Mouse (Mus musculus) limb, embryonic 14.5 days (tissue): Measurements from ENCODE around the gene Eef1g. TPM values are rescaled to one million over a fixed set of nuclear protein-coding genes. Genes with fewer than 3 reads are reported as not detected.
"Not testable (repeated sequence)": the region's sequence is repeated elsewhere in the genome, so short reads cannot be mapped to it uniquely, and the experiment has no call there.

Source experiments
- ATAC-seq: fragments of 200-750 bp; cut with Nextera tagmentation; 2 replicates; pipeline ENCODE4 v1.8.0; 2017; ENCODE audit warnings: low read depth, moderate number of reproducible peaks, moderate TSS enrichment; ENCODE audit not compliant: low FRiP score
- DNase-seq: peaks from one replicate; pipeline ENCODE4 v3.0.0-alpha.2; 2015; ENCODE audit warnings: low spot score
- H3K27ac ChIP-seq: fragments of 300-500 bp; sonication (generic); replicated peaks from 2 replicates; pipeline ENCODE4 v1.5.1; 2014; ENCODE audit warnings: low read depth, mild to moderate bottlenecking, low read length, moderate library complexity, mixed read lengths
- H3K27me3 ChIP-seq: fragments of 300-500 bp; sonication (generic); 2 replicates; pipeline ENCODE4 v1.6.1; 2014; ENCODE audit warnings: low read length, mixed read lengths; ENCODE audit not compliant: control insufficient read depth, insufficient read depth
- H3K36me3 ChIP-seq: fragments of 300-500 bp; sonication (generic); 2 replicates; pipeline ENCODE4 v1.6.1; 2014; ENCODE audit warnings: mild to moderate bottlenecking, low read length, moderate library complexity, mixed read lengths; ENCODE audit not compliant: control insufficient read depth, insufficient read depth
- H3K4me1 ChIP-seq: fragments of 300-500 bp; sonication (generic); 2 replicates; pipeline ENCODE4 v1.6.1; 2014; ENCODE audit warnings: antibody characterized with exemption, low read length, mixed read lengths; ENCODE audit not compliant: control insufficient read depth, insufficient read depth
- H3K4me2 ChIP-seq: fragments of 300-500 bp; sonication (generic); replicated peaks from 2 replicates; pipeline ENCODE4 v1.6.1; 2014; ENCODE audit warnings: low read depth, mild to moderate bottlenecking, low read length, moderate library complexity; ENCODE audit not compliant: severe bottlenecking
- H3K4me3 ChIP-seq: fragments of 300-500 bp; sonication (generic); replicated peaks from 2 replicates; pipeline ENCODE4 v1.5.1; 2014; ENCODE audit warnings: low read length
- H3K9ac ChIP-seq: fragments of 300-500 bp; sonication (generic); 2 replicates; pipeline ENCODE4 v1.6.1; 2014; ENCODE audit warnings: mild to moderate bottlenecking, low read depth, low read length, moderate library complexity; ENCODE audit not compliant: severe bottlenecking
- H3K9me3 ChIP-seq: fragments of 300-500 bp; sonication (generic); 2 replicates; pipeline ENCODE4 v1.6.1; 2016; ENCODE audit warnings: low read length; ENCODE audit not compliant: control insufficient read depth
- POLR2A ChIP-seq: fragments of 200-500 bp; IDR thresholded peaks from 2 replicates; pipeline ENCODE4 v1.8.0; 2012; ENCODE audit warnings: inconsistent platforms, mild to moderate bottlenecking, moderate library complexity, borderline replicate concordance; ENCODE audit not compliant: insufficient read depth, insufficient read length; ENCODE audit errors: extremely low read depth
- WGBS: fragments of 180-500 bp; shearing (Covaris S2); extraction: QIAGEN DNeasy Blood & Tissue Kit; methylation state at CpG from one replicate; pipeline ENCODE4 v1.1.7; 2014; 5-methylcytosine and 5-hydroxymethylcytosine counted together
- polyA plus RNA-seq, 2 experiments: library from polyadenylated mRNA; depleted of rRNA in 1 of 2; stranded (reverse) in 1 of 2; unstranded in 1 of 2; fragments of >200 nt; fragmentation: Nextera tagmentation in 1 of 2; extraction: Ambion mirVana in 1 of 2; gene quantifications; 2 replicates each; pipeline versions ENCODE4 v1.2.1 to v1.2.3; 2012 to 2014

Eef1g gene
- polyA plus RNA-seq, 2 experiments, result 499 to 577 TPM

- no peaks in the 10 kb centered on the region for H3K9me3 ChIP-seq
- H3K27ac ChIP-seq, result peak overlapping the region; percentile 86
- peak overlapping the region; percentile 97 for H3K9ac ChIP-seq
- WGBS, result 0% methylated on average over 8 of the region's 8 CpGs
- H3K4me2 ChIP-seq, result peak overlapping the region; percentile 90
- TF ChIP-seq POLR2A, result no peak
- H3K36me3 ChIP-seq, result peaks cover 77% of the 10 kb centered on the region
- H3K4me3 ChIP-seq, result peak overlapping the region; percentile 92
- peaks cover 19% of the 10 kb centered on the region; the same call in 1 of the 2 replicates for H3K4me1 ChIP-seq
- H3K27me3 ChIP-seq, result no peaks in the 10 kb centered on the region
- DNase-seq, result no peak
- ATAC-seq, result no peak
These were observed 517 bp downstream of the Eef1g start for GRCm38 (mm10) chr19:8967373-8967743.

GRCm38 (mm10) chr19:8967893-8968292 lies 1.1 kb downstream of the Eef1g start:
- WGBS, result 5% methylated on average over 9 of the region's 9 CpGs
- H3K27me3 ChIP-seq, result no peaks in the 10 kb centered on the region
- H3K4me2 ChIP-seq, result peak overlapping the region; percentile 90
- H3K4me1 ChIP-seq, result peaks cover 19% of the 10 kb centered on the region; the same call in 1 of the 2 replicates
- TF ChIP-seq POLR2A, result no peak
- H3K9ac ChIP-seq, result peak overlapping the region; percentile 97
- peaks cover 78% of the 10 kb centered on the region for H3K36me3 ChIP-seq
- no peaks in the 10 kb centered on the region for H3K9me3 ChIP-seq
- DNase-seq, result no peak
- H3K4me3 ChIP-seq, result peak overlapping the region; percentile 92
- H3K27ac ChIP-seq, result peak overlapping the region; percentile 86
- ATAC-seq, result no peak

DNA sequence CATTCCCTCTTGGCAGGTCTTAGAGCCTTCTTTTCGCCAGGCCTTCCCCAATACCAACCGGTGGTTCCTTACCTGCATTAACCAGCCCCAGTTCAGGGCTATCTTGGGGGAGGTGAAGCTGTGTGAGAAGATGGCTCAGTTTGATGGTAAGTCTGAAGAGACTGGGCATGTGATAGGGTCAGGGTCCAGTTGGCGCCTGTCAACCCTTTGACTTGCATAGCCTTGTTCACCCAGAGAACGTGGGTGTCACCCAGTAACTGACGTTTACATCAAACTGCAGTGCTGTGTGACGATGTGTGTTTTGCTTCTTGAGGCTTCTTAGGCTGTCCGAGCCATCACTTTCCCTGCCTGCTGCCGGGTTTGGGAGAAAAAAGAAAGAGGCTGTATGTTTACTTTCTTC lies 5.7 kb downstream of the Eef1g start:
- H3K4me3 ChIP-seq, H3K27ac ChIP-seq, H3K4me1 ChIP-seq, DNase-seq, H3K9ac ChIP-seq, ATAC-seq, H3K27me3 ChIP-seq, H3K9me3 ChIP-seq, H3K4me2 ChIP-seq: not testable (repeated sequence)
- H3K36me3 ChIP-seq, result peaks cover 91% of the 10 kb centered on the region
- WGBS, result 90% methylated on average over 8 of the region's 8 CpGs

GRCm38 (mm10) chr19:8974638-8975037 lies 7.8 kb downstream of the Eef1g start:
- Histone ChIP-seq H3K9me3 (no peaks in the 10 kb centered on the region), H3K36me3 (peaks cover 99% of the 10 kb centered on the region), H3K27ac (no peak overlapping the region), H3K4me3 (no peak overlapping the region), H3K27me3 (no peaks in the 10 kb centered on the region), H3K9ac (no peak overlapping the region), H3K4me2 (no peak overlapping the region), H3K4me1 (no peaks in the 10 kb centered on the region)
- DNase-seq, result no peak
- no peak for TF ChIP-seq POLR2A
- ATAC-seq, result no peak
- 89% methylated on average over 1 of the region's 1 CpGs for WGBS

DNA sequence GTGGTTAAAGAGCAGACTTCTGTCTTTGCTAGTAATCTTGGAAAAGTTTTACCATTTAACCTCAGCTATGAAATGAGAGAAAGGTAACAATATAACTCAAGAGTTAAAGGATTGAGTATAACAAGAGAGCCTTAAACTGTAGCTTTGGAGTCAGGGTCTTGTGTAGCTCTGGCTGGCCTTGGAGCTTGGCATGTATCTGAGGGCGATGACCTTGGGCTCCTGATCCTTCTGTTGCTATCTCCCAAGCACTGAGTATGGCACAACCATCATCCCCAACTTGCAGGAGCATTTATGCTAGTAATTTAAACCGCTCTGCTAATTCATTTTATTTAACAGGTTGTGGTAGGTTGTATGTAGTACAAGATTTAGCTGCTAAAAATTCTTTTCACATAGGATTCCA lies 8.7 kb downstream of the Eef1g start:
- WGBS, result 95% methylated on average over 2 of the region's 2 CpGs
- no peak for ATAC-seq
- no peak overlapping the region for H3K4me3 ChIP-seq
- no peak overlapping the region for H3K4me2 ChIP-seq
- H3K27ac ChIP-seq, result no peak overlapping the region
- TF ChIP-seq POLR2A, result no peak
- peaks cover 98% of the 10 kb centered on the region for H3K36me3 ChIP-seq
- no peak overlapping the region for H3K9ac ChIP-seq
- H3K4me1 ChIP-seq, result no peaks in the 10 kb centered on the region
- H3K27me3 ChIP-seq, result no peaks in the 10 kb centered on the region
- no peaks in the 10 kb centered on the region for H3K9me3 ChIP-seq
- DNase-seq, result no peak

GRCm38 (mm10) chr19:8976535-8976934 lies 9.7 kb downstream of the Eef1g start:
- peak; percentile 73 for DNase-seq

More at GRCm38 (mm10) chr19:8976535-8976934, 9.7 kb downstream of the Eef1g start:
- Histone ChIP-seq H3K4me1 (no peaks in the 10 kb centered on the region), H3K36me3 (peaks cover 95% of the 10 kb centered on the region), H3K27ac (no peak overlapping the region), H3K4me2 (no peak overlapping the region), H3K27me3 (no peaks in the 10 kb centered on the region), H3K4me3 (no peak overlapping the region), H3K9me3 (no peaks in the 10 kb centered on the region), H3K9ac (no peak overlapping the region)
- ATAC-seq, result peak; percentile 81
- 30% methylated on average over 3 of the region's 3 CpGs for WGBS
- TF ChIP-seq POLR2A, result no peak
